Mouse (Mus musculus): ENCODE data around the gene Bex6. TPM values are rescaled to one million over a fixed set of nuclear protein-coding genes. Genes with fewer than 3 reads are reported as not detected.
"Not testable (repeated sequence)": the region's sequence is repeated elsewhere in the genome, so short reads cannot be mapped to it uniquely, and the experiment has no call there.

Bex6 gene
- polyA plus RNA-seq, 1 experiment from 2014 or later, result not detected

GRCm38 (mm10) chr16:32214804-32215576, 35.4 kb downstream of the Bex6 start:
- no peaks in the 10 kb centered on the region for H3K27me3 ChIP-seq (replicated peaks)
- peaks cover 7% of the 10 kb centered on the region; the same call in 1 of the 2 replicates for H3K4me1 ChIP-seq
- H3K4me3 ChIP-seq, result peak overlapping the region; percentile 27
- no peaks in the 10 kb centered on the region for H3K9me3 ChIP-seq
- 0 out of 2 replicates have a peak overlapping the region, but pooled peaks have one; percentile 37 for H3K9ac ChIP-seq
- H3K27ac ChIP-seq (replicated peaks), result peak overlapping the region; percentile 36; the same call in 1 of the 2 replicates
- peak overlapping the region; percentile 43 for H3K4me2 ChIP-seq
- WGBS, result 64% methylated on average over 17 of the region's 17 CpGs
- H3K36me3 ChIP-seq, result no peaks in the 10 kb centered on the region
- no peak for ATAC-seq (ENCODE audit: extremely low read depth, insufficient number of reproducible peaks, low FRiP score, low TSS enrichment)

GRCm38 (mm10) chr16:32221803-32222202, 42.2 kb downstream of the Bex6 start:
- H3K4me2 ChIP-seq, result no peak overlapping the region
- no peaks in the 10 kb centered on the region for H3K9me3 ChIP-seq
- H3K4me1 ChIP-seq, result no peaks in the 10 kb centered on the region
- ATAC-seq (ENCODE audit: extremely low read depth, insufficient number of reproducible peaks, low FRiP score, low TSS enrichment), result no peak
- no peak overlapping the region for H3K9ac ChIP-seq
- WGBS, result 74% methylated on average over 4 of the region's 4 CpGs
- no peaks in the 10 kb centered on the region for H3K27me3 ChIP-seq (replicated peaks)
- no peak overlapping the region for H3K4me3 ChIP-seq
- H3K27ac ChIP-seq (replicated peaks), result no peak overlapping the region
- no peaks in the 10 kb centered on the region for H3K36me3 ChIP-seq

- Histone ChIP-seq H3K27me3 (replicated peaks) (no peaks in the 10 kb centered on the region), H3K27ac (replicated peaks) (no peak overlapping the region), H3K4me1 (no peaks in the 10 kb centered on the region), H3K4me2 (no peak overlapping the region), H3K36me3 (no peaks in the 10 kb centered on the region), H3K9me3 (no peaks in the 10 kb centered on the region), H3K9ac (no peak overlapping the region), H3K4me3 (no peak overlapping the region)
- ATAC-seq (ENCODE audit: extremely low read depth, insufficient number of reproducible peaks, low FRiP score, low TSS enrichment), result no peak
These were observed 42.8 kb downstream of the Bex6 start for GRCm38 (mm10) chr16:32222399-32222798.

GRCm38 (mm10) chr16:32232050-32232449, 52.4 kb downstream of the Bex6 start:
- not testable (repeated sequence) for H3K9ac ChIP-seq; H3K9me3 ChIP-seq; H3K4me2 ChIP-seq; H3K4me3 ChIP-seq; H3K27me3 ChIP-seq (replicated peaks); ATAC-seq (ENCODE audit: extremely low read depth, insufficient number of reproducible peaks, low FRiP score, low TSS enrichment)
- peaks cover 26% of the 10 kb centered on the region for H3K4me1 ChIP-seq
- peaks cover 62% of the 10 kb centered on the region for H3K36me3 ChIP-seq
- H3K27ac ChIP-seq (replicated peaks), result 0 out of 2 replicates have a peak overlapping the region, but pooled peaks have one; percentile 42
- WGBS, result 56% methylated on average over 3 of the region's 3 CpGs

Other genes with a start within 250 kb of the Bex6 start
- gene Pigz, start 246.0 kb upstream of the Bex6 start, polyA plus RNA-seq (2015; fragmentation: Nextera tagmentation; extraction: Ambion mirVana), result 0.60 and 0.73 TPM in 2 replicates
- gene 0610012G03Rik, start 231.3 kb upstream of the Bex6 start, polyA plus RNA-seq (2015; fragmentation: Nextera tagmentation; extraction: Ambion mirVana), result 101 and 107 TPM in 2 replicates
- 66.7 and 74.1 TPM in 2 replicates for gene Ncbp2, start 231.3 kb upstream of the Bex6 start, polyA plus RNA-seq (2015; fragmentation: Nextera tagmentation; extraction: Ambion mirVana)
- 10.4 and 11.3 TPM in 2 replicates for gene Senp5, start 176.5 kb upstream of the Bex6 start, polyA plus RNA-seq (2015; fragmentation: Nextera tagmentation; extraction: Ambion mirVana)
- gene Pak2, start 100.5 kb upstream of the Bex6 start, polyA plus RNA-seq (2015; fragmentation: Nextera tagmentation; extraction: Ambion mirVana), result 23.1 and 23.2 TPM in 2 replicates
- gene Pigx, start 80.1 kb upstream of the Bex6 start, polyA plus RNA-seq (2015; fragmentation: Nextera tagmentation; extraction: Ambion mirVana), result 82.2 and 82.5 TPM in 2 replicates
- gene Cep19, start 80.0 kb upstream of the Bex6 start, polyA plus RNA-seq (2015; fragmentation: Nextera tagmentation; extraction: Ambion mirVana), result 18.3 and 20.7 TPM in 2 replicates
- gene Nrros, start 14.2 kb upstream of the Bex6 start, polyA plus RNA-seq (2015; fragmentation: Nextera tagmentation; extraction: Ambion mirVana), result 5.9 and 8.3 TPM in 2 replicates
- 3.7 and 5.8 TPM in 2 replicates for gene Fbxo45, start 67.3 kb downstream of the Bex6 start, polyA plus RNA-seq (2015; fragmentation: Nextera tagmentation; extraction: Ambion mirVana)
- 8.4 and 11.0 TPM in 2 replicates for gene Wdr53, start 67.4 kb downstream of the Bex6 start, polyA plus RNA-seq (2015; fragmentation: Nextera tagmentation; extraction: Ambion mirVana)
- 0.17 and 0.20 TPM in 2 replicates for gene Smco1, start 91.6 kb downstream of the Bex6 start, polyA plus RNA-seq (2015; fragmentation: Nextera tagmentation; extraction: Ambion mirVana)
- 17.6 and 18.0 TPM in 2 replicates for gene Rnf168, start 97.6 kb downstream of the Bex6 start, polyA plus RNA-seq (2015; fragmentation: Nextera tagmentation; extraction: Ambion mirVana)
- gene Ubxn7, start 152.4 kb downstream of the Bex6 start, polyA plus RNA-seq (2015; fragmentation: Nextera tagmentation; extraction: Ambion mirVana), result 16.1 and 20.3 TPM in 2 replicates
- 0.12 TPM in 1 of 2 replicates, not detected in the other for gene Tm4sf19, start 220.7 kb downstream of the Bex6 start, polyA plus RNA-seq (2015; fragmentation: Nextera tagmentation; extraction: Ambion mirVana)
- 23.1 and 26.9 TPM in 2 replicates for gene Tctex1d2, start 239.9 kb downstream of the Bex6 start, polyA plus RNA-seq (2015; fragmentation: Nextera tagmentation; extraction: Ambion mirVana)